Mouse (Mus musculus) heart, embryonic 14.5 days (tissue): ENCODE measurements around the gene Wdr13. TPM values are rescaled to one million over a fixed set of nuclear protein-coding genes. Genes with fewer than 3 reads are reported as not detected.

Source experiments
- ATAC-seq: fragments of 200-750 bp; cut with Nextera tagmentation; 2 replicates; pipeline ENCODE4 v1.8.0; 2017; ENCODE audit warnings: low read depth, moderate TSS enrichment; ENCODE audit not compliant: insufficient number of reproducible peaks, insufficient read depth, low FRiP score
- H3K27ac ChIP-seq, 2 experiments: fragments of 200-500 bp in 1 of 2; fragments of 300-500 bp in 1 of 2; sonication (generic) in 1 of 2; replicated peaks in 1 of 2; 2 replicates each; pipeline ENCODE4 v1.5.1; 2012 to 2014; ENCODE audit warnings: low read depth in 2 of 2, low read length in 2 of 2, control low read depth in 1 of 2, mild to moderate bottlenecking in 1 of 2, mixed read lengths in 1 of 2; ENCODE audit not compliant: control insufficient read depth in 1 of 2, insufficient read depth in 1 of 2
- H3K27me3 ChIP-seq: fragments of 300-500 bp; sonication (generic); 2 replicates; pipeline ENCODE4 v1.6.1; 2014; ENCODE audit warnings: mild to moderate bottlenecking, low read length, control low read depth; ENCODE audit not compliant: control insufficient read depth, insufficient read depth
- H3K36me3 ChIP-seq: fragments of 300-500 bp; sonication (generic); 2 replicates; pipeline ENCODE4 v1.6.1; 2014; ENCODE audit warnings: mild to moderate bottlenecking, control low read depth, low read length, mixed read lengths; ENCODE audit not compliant: control insufficient read depth, insufficient read depth
- H3K4me1 ChIP-seq, 2 experiments: fragments of 200-500 bp in 1 of 2; fragments of 300-500 bp in 1 of 2; sonication (generic) in 1 of 2; 2 replicates each; pipeline ENCODE4 v1.6.1; 2012 to 2014; ENCODE audit warnings: low read length in 2 of 2, control low read depth in 1 of 2, mixed read lengths in 1 of 2; ENCODE audit not compliant: control insufficient read depth in 2 of 2, insufficient read depth in 2 of 2
- H3K4me2 ChIP-seq: fragments of 300-500 bp; sonication (generic); 2 replicates; pipeline ENCODE4 v1.6.1; 2014; ENCODE audit warnings: mild to moderate bottlenecking, low read length
- H3K4me3 ChIP-seq, 2 experiments: fragments of 200-500 bp in 1 of 2; fragments of 300-500 bp in 1 of 2; sonication (generic) in 1 of 2; 2 replicates each; pipeline ENCODE4 v1.5.1; 2012 to 2014; ENCODE audit warnings: low read length in 2 of 2, mild to moderate bottlenecking in 2 of 2, control low read depth in 1 of 2, low read depth in 1 of 2, moderate library complexity in 1 of 2; ENCODE audit not compliant: control insufficient read depth in 1 of 2, insufficient read depth in 1 of 2
- H3K9ac ChIP-seq: fragments of 300-500 bp; sonication (generic); 2 replicates; pipeline ENCODE4 v1.6.1; 2014; ENCODE audit warnings: mild to moderate bottlenecking, low read length
- H3K9me3 ChIP-seq: fragments of 300-500 bp; sonication (generic); 2 replicates; pipeline ENCODE4 v1.6.1; 2016; ENCODE audit warnings: low read length, control low read depth; ENCODE audit not compliant: control insufficient read depth
- WGBS: fragments of 180-500 bp; shearing (Covaris S2); extraction: QIAGEN DNeasy Blood & Tissue Kit; methylation state at CpG from one replicate; pipeline ENCODE4 v1.1.7; 2014; 5-methylcytosine and 5-hydroxymethylcytosine counted together
- polyA plus RNA-seq: library from polyadenylated mRNA; unstranded; fragments of >200 nt; fragmentation: Nextera tagmentation; extraction: Ambion mirVana; gene quantifications from 2 replicates; pipeline ENCODE4 v1.2.1, GENCODE M21; 2014

The Wdr13 gene
- polyA plus RNA-seq, 1 experiment from 2014 or later = 22.7 TPM

DNA sequence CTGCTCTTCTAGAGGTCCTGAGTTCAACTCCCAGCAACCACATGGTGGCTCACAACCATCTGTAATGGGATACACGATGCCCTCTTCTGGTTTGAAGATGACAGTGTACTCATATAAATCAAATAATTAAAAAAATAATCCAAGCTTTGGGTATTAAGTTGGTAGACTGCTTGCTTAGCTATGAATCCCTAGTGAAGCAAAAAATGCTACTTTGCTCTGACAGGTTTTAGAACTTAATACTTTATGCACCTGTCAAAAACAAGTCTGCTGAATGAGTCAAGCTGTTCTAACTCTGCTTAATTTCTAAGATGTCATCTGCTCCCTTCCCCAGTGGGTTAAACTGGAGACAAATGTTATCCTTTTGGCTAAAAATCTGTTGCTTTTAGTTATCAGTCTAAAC, 6.8 kb upstream of the Wdr13 start:
- WGBS = 53% methylated on average over 1 of the region's 1 CpGs
- no peak overlapping the region for H3K4me3 ChIP-seq
- peaks cover 4 to 6% of the 10 kb centered on the region in 2 experiments; a peak in 2 of 4 replicates for H3K4me1 ChIP-seq
- H3K9me3 ChIP-seq = no peaks in the 10 kb centered on the region
- no peak overlapping the region for H3K9ac ChIP-seq
- ATAC-seq = no peak
- H3K4me2 ChIP-seq = no peak overlapping the region
- H3K27me3 ChIP-seq = no peaks in the 10 kb centered on the region
- H3K27ac ChIP-seq = no peak overlapping the region
- H3K36me3 ChIP-seq = peaks cover 60% of the 10 kb centered on the region

DNA sequence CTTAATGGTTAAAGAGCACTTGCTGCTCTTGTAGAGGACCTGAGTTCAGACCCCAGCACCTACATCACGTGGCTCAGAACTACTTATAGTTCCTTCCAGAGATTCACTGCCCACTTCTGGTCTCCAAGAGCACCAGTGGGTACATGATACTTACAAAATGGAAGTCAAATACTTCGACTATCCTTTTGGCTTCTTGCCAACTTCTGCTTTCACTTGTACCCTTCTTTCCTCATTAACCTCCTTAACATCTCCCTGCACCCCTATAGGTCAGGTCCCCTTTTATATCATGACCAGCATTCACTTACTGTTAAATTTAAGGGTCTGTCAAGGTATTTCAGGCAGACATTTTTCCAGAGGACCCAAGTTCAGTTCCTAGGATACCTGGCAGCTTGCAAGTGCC, 3.2 kb upstream of the Wdr13 start:
- Histone ChIP-seq H3K27me3 (no peaks in the 10 kb centered on the region), H3K27ac (no peak overlapping the region), H3K9me3 (no peaks in the 10 kb centered on the region), H3K4me3 (no peak overlapping the region), H3K9ac (no peak overlapping the region), H3K4me2 (no peak overlapping the region), H3K36me3 (peaks cover 29% of the 10 kb centered on the region), H3K4me1 (0 out of 4 replicates have a peak, but pooled peaks cover 0 to 4% of the 10 kb centered on the region in 2 experiments)
- ATAC-seq = no peak
- WGBS = 51% methylated on average over 2 of the region's 2 CpGs

DNA sequence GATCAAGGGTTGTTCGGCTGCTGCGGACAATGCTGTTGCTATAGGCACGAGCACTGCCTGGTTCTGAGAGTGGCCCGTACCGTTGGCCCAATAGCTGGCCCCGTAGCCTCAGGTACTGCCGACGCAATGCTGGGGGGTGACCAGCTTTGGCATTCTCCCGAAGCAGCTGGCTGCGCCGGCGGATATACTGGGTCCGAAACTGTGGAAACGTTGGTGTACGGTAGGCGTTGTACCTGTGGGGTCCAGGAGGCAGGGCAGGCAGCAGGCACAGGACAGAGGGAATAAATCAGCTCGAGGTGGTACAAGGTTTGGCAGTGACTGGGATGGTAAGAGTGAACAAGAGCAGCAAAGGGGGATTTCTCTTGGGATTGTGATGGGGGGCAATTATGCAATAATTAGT, 1.3 kb downstream of the Wdr13 start:
- peak overlapping the region in 1 of 2 experiments; percentile 51; a peak in 3 of 4 replicates for H3K4me3 ChIP-seq
- H3K9ac ChIP-seq = 0 out of 2 replicates have a peak overlapping the region, but pooled peaks have one; percentile 25
- 0 out of 4 replicates have a peak, but pooled peaks cover 0 to 4% of the 10 kb centered on the region in 2 experiments for H3K4me1 ChIP-seq
- H3K27ac ChIP-seq = peak overlapping the region in 1 of 2 experiments; percentile 97; a peak in 1 of 4 replicates
- ATAC-seq = no peak
- H3K27me3 ChIP-seq = no peaks in the 10 kb centered on the region
- WGBS = 82% methylated on average over 17 of the region's 17 CpGs
- peaks cover 36% of the 10 kb centered on the region for H3K36me3 ChIP-seq
- peak overlapping the region; percentile 68 for H3K4me2 ChIP-seq
- no peaks in the 10 kb centered on the region for H3K9me3 ChIP-seq

DNA sequence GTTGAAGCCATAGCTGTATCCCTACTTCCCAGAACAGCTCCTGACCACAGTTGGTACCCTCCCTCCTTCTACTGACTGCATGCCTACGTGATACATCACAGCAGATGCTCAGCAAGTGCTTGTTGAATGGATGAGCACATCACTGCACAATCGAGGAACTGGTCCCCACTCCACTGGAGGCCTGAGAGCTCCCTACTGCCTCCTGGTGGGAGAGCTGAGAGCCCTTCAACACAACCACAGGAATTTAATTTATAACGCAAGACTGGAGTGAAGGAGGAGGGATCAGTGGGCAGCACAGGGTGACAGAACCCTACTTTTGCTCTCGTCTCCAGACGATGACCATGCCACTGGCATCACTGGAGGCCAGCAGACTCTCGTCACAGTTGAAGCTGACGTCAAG, 7.5 kb downstream of the Wdr13 start:
- H3K27me3 ChIP-seq = no peaks in the 10 kb centered on the region
- H3K9ac ChIP-seq = no peak overlapping the region
- H3K9me3 ChIP-seq = no peaks in the 10 kb centered on the region
- H3K36me3 ChIP-seq = peaks cover 50% of the 10 kb centered on the region
- no peak for ATAC-seq
- 76% methylated on average over 7 of the region's 7 CpGs for WGBS
- no peaks in the 10 kb centered on the region for H3K4me1 ChIP-seq
- no peak overlapping the region for H3K27ac ChIP-seq
- H3K4me3 ChIP-seq = no peak overlapping the region
- H3K4me2 ChIP-seq = no peak overlapping the region

DNA sequence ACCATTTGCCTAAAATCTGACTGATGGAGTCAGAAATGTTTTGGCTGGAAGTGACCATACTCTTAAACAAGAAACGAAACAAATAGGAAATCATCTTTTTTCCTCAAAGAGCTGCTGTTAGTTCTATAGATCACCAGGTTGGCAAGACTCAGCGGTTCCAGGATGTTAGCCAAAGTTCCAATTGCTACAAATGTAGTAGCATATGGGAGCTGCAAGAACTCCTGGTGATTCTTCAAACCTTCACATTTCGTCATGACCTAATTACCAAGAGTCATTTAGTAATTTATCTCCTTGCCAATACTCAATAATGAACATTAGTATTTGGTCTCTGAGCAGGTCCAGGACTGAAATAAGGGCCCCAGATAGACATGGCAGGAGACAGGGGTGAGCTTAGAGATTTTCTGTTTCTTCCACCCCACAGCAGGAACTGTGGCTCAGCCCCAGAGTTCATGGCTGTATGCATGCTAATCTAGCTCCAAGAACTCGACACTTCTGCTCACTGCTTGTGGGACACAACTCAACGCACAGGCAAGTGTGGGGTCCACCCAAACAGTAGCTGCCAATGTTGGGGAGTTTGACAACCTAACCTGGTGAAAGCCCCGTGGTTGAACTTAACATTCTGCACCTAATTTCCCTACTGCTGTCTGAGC, 8.7 kb downstream of the Wdr13 start:
- no peak overlapping the region for H3K4me2 ChIP-seq
- no peak overlapping the region for H3K9ac ChIP-seq
- H3K27ac ChIP-seq = no peak overlapping the region
- 83% methylated on average over 6 of the region's 6 CpGs for WGBS
- peaks cover 37% of the 10 kb centered on the region for H3K36me3 ChIP-seq
- no peak overlapping the region for H3K4me3 ChIP-seq
- no peaks in the 10 kb centered on the region for H3K27me3 ChIP-seq
- no peaks in the 10 kb centered on the region for H3K4me1 ChIP-seq
- H3K9me3 ChIP-seq = no peaks in the 10 kb centered on the region
- no peak for ATAC-seq

DNA sequence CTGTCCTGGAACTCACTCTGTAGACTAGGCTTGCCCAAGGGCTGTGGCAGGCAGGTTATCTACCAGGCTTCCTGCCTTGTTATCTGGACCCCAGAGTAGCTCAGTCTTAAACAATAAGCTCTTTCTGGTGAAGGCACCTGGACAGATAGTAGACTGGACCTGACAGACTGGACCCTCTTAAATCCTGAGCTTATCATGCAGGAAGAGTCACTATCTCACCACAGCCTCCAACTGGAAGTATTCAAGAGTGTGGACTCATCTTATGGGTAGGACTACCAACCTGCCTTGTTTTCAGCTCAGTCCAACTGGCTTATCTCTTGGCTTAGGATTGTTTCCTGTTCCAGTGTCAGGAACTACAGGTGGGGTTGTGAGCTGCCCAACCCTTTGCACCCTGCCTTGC, 15.4 kb downstream of the Wdr13 start:
- Histone ChIP-seq H3K27ac (no peak overlapping the region), H3K27me3 (no peaks in the 10 kb centered on the region), H3K9ac (no peak overlapping the region), H3K4me3 (no peak overlapping the region), H3K36me3 (no peaks in the 10 kb centered on the region), H3K4me2 (no peak overlapping the region), H3K4me1 (no peaks in the 10 kb centered on the region), H3K9me3 (no peaks in the 10 kb centered on the region)
- no peak for ATAC-seq

DNA sequence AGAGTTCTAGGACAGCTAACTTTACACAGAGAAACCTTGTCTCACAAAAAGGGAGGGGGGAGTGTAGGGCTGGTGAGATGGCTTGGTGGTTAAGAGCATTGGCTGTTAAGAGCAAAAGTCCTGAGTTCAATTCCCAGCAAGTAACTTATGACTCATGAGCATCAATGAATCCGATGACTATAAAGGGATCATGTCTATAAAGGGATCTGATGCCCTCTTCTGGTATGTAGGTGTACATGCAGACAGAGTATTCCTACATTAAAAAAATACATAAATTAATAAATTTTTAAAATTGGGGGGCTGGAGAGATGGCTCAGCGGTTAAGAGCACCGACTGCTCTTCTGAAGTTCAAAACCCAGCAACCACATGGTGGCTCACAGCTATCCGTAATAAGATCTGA, 17.4 kb downstream of the Wdr13 start:
- 63% methylated on average over 4 of the region's 4 CpGs for WGBS
- H3K4me3 ChIP-seq = no peak overlapping the region
- no peak for ATAC-seq
- H3K27ac ChIP-seq = no peak overlapping the region
- no peaks in the 10 kb centered on the region for H3K9me3 ChIP-seq
- no peaks in the 10 kb centered on the region for H3K36me3 ChIP-seq
- no peaks in the 10 kb centered on the region for H3K27me3 ChIP-seq
- H3K4me1 ChIP-seq = no peaks in the 10 kb centered on the region
- no peak overlapping the region for H3K4me2 ChIP-seq
- H3K9ac ChIP-seq = no peak overlapping the region

DNA sequence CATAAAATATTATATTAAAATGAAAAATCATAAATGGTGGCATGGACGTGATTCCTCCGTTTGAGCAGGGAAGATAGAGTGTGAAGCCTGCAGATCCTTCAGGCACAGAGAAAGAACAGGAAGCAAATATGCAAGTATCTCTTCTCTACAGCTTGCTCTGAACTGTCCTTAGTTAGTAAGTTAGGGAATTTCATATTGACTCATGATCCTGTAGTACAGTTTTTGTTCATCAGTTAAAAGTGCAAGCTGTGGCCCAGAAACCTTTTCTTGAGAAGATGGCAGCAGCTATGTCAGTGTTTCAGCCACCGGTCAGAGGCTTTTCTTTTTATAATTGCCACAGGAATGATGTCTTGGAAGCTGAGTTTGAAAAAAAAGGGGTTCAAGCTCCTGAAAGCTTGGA, 27.7 kb downstream of the Wdr13 start:
- H3K4me1 ChIP-seq = no peaks in the 10 kb centered on the region
- WGBS = 87% methylated on average over 3 of the region's 3 CpGs
- no peak overlapping the region for H3K9ac ChIP-seq
- H3K9me3 ChIP-seq = no peaks in the 10 kb centered on the region
- H3K4me2 ChIP-seq = no peak overlapping the region
- no peak overlapping the region for H3K27ac ChIP-seq
- no peaks in the 10 kb centered on the region for H3K27me3 ChIP-seq
- H3K36me3 ChIP-seq = no peaks in the 10 kb centered on the region
- H3K4me3 ChIP-seq = no peak overlapping the region
- ATAC-seq = no peak
